In the genomic region with DNA sequence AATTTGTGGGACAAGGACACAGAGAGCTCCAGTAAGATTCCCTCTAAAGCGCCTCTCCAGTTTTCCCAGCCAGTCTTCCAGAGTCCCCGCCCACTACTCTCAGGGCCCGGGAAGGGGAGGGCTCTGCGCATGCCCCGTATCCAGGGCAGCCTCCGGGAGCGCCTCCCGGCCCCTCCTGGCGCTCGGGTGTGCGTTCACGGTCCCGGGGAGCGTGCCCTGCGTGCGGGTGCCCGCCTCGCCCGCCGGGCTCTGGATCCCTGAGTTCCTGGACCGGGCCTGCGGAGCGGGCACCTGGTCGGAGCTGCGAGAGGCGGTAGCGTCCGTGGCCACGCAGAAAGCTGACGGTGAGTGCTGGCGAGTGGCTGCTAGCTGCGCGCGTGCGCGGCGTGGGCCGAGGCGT, we compare ENCODE assay signal across 8 mouse cellular contexts. TPM values are rescaled to one million over a fixed set of nuclear protein-coding genes. Genes with fewer than 3 reads are reported as not detected.
DNase-seq lines count a peak whose midpoint lies in the region; ATAC-seq and TF ChIP-seq lines count a peak whose summit lies in the region.

A gene (plus strand): TSS at position 155 of the 400 bp plus-strand sequence.

- ATAC-seq in hindbrain, embryonic 16.5 days = peak; percentile 99

- H3K4me3 ChIP-seq in hindbrain, embryonic 16.5 days (ENCODE audit: low read length) = peak within 1 kb of the TSS; percentile 70
- H3K4me3 ChIP-seq in left cerebral cortex, adult 2 months = peak within 1 kb of the TSS; percentile 89

- H3K27ac ChIP-seq in hindbrain, embryonic 16.5 days (ENCODE audit: low read depth, low read length) = peak within 1 kb of the TSS; percentile 96
- peak within 1 kb of the TSS; percentile 94 for H3K27ac ChIP-seq in left cerebral cortex, adult 2 months

- peak; percentile 95 for DNase-seq in ZHBTc4 (ENCODE audit: low read depth, low spot score)
- DNase-seq in cerebellum, postnatal 4 days (ENCODE audit: low spot score in 2 of 2) = peak; percentile 79 to 91
- DNase-seq in gastrocnemius, adult 8-10 months (ENCODE audit: low spot score in 2 of 2) = peak; percentile 90 to 94
- DNase-seq in left cerebral cortex, adult 2 months (ENCODE audit: extremely low spot score in 1 of 2, low spot score in 2 of 2) = peak; percentile 93 to 94
- DNase-seq in lung, postnatal 4 days = peak; percentile 94 to 97
- DNase-seq in right cerebral cortex, adult 2 months (ENCODE audit: low spot score in 2 of 2) = peak; percentile 93 to 94
- peak; percentile 90 for DNase-seq in urinary bladder, postnatal 25 days (ENCODE audit: low spot score)

- WGBS in hindbrain, embryonic 16.5 days = under 1% methylated on average over 33 of the region's 39 CpGs

- H3K36me3 ChIP-seq in hindbrain, embryonic 16.5 days (ENCODE audit: control insufficient read depth, insufficient read depth, low read length) = no peaks in the 10 kb centered on the region

- no peak; the same call in 1 of the 2 replicates for TF ChIP-seq CTCF in left cerebral cortex, adult 2 months (IDR thresholded peaks at IDR 0.05)

- intact Hi-C loops in left cerebral cortex, adult 2 months (cut with DNase I) = loop anchor here (5.0 to 10.0 kb wide), 2 partner anchors 209 to 1242 kb away; no protein-coding TSS in a partner anchor

- H3K4me1 ChIP-seq in hindbrain, embryonic 16.5 days (ENCODE audit: control insufficient read depth, insufficient read depth, low read depth, low read length) = peaks cover 21% of the 10 kb centered on the region

- peak within 1 kb of the TSS; percentile 65 for H3K4me2 ChIP-seq in hindbrain, embryonic 16.5 days (ENCODE audit: low read length)

- H3K27me3 ChIP-seq in hindbrain, embryonic 16.5 days (replicated peaks; ENCODE audit: control insufficient read depth, insufficient read depth, low read length) = no peaks in the 10 kb centered on the region

- peak within 1 kb of the TSS; percentile 91 for H3K9ac ChIP-seq in hindbrain, embryonic 16.5 days (ENCODE audit: low read depth, low read length)

- no peaks in the 10 kb centered on the region for H3K9me3 ChIP-seq in hindbrain, embryonic 16.5 days (ENCODE audit: control insufficient read depth, low read length)

RNA-seq across cellular contexts. Expression of the gene that starts here (rescaled TPM):
- 1 to 10 TPM; 7.3 to 9.6 (median 8.1) TPM for total RNA-seq in gastrocnemius, adult 8-10 months (2022)
- 33.7 and 37.5 TPM in 2 replicates for polyA plus RNA-seq in hindbrain, embryonic 16.5 days (2015; fragmentation: Nextera tagmentation; extraction: Ambion mirVana)
- 100 to 1,000 TPM; 153 to 161 TPM for total RNA-seq in left cerebral cortex, adult 2 months (2021)

Comparison
In these comparisons a context has a peak if more than half of its experiments do, and no peak if none do; other contexts are left out.
1. Peak in every context shown above with its lines: DNase-seq, ATAC-seq, H3K4me3 ChIP-seq and H3K27ac ChIP-seq.
2. RNA of the gene that starts here (total RNA-seq): 153 to 161 TPM in left cerebral cortex, adult 2 months; 7.3 to 9.6 TPM in gastrocnemius, adult 8-10 months; every median in the first group is over 10 times any median in the second.